Comparison of ENCODE assay signal across 11 mouse cellular contexts in the genomic region with DNA sequence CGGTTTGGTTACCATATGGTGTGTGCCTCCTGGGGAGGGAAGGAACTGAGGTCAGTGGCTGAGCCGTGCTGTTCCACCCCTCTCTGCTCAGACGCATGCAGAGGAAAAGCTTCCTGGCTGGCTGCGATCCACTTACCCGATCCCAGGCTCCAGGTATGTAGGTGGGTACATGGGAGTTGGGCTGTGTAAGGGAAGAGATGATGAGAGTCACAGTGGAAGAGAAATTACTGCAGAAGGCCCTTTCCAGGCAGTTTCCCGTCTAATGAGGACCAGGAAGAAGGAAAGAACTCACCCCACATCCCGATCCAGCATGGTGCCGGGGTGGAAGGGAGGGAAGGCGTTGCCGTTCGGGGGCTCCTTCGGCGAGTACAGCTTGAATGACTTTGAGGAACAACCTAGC. TPM values are rescaled to one million over a fixed set of nuclear protein-coding genes. Genes with fewer than 3 reads are reported as not detected.
DNase-seq lines count a peak whose midpoint lies in the region; ATAC-seq lines count a peak whose summit lies in the region.
"Had no signal": no experiment of that assay in that cellular context is flagged by ENCODE, and none has a peak within 500 bp of the region (broad histone marks: within the 10 kb centered on the region; RNA-seq: fewer than 3 reads in every experiment).

No protein-coding gene starts in this region.

- H3K27ac ChIP-seq in hindbrain, embryonic 12.5 days, result no peak overlapping the region
- no peak overlapping the region for H3K27ac ChIP-seq in hindbrain, embryonic 16.5 days (ENCODE audit: low read depth, low read length)
- no peak overlapping the region for H3K27ac ChIP-seq in forebrain, embryonic 14.5 days (ENCODE audit: low read depth, low read length)
- H3K27ac ChIP-seq in midbrain, embryonic 13.5 days, result no peak overlapping the region

- H3K9me3 ChIP-seq in hindbrain, embryonic 12.5 days (replicated peaks), result no peaks in the 10 kb centered on the region
- H3K9me3 ChIP-seq in hindbrain, embryonic 16.5 days (ENCODE audit: control insufficient read depth, low read length), result no peaks in the 10 kb centered on the region
- no peaks in the 10 kb centered on the region for H3K9me3 ChIP-seq in forebrain, embryonic 14.5 days (replicated peaks; ENCODE audit: control insufficient read depth, low read length)
- H3K9me3 ChIP-seq in midbrain, embryonic 13.5 days, result no peaks in the 10 kb centered on the region

- peaks cover 38% of the 10 kb centered on the region for H3K4me1 ChIP-seq in hindbrain, embryonic 12.5 days
- H3K4me1 ChIP-seq in hindbrain, embryonic 16.5 days (ENCODE audit: control insufficient read depth, insufficient read depth, low read depth, low read length), result peaks cover 35% of the 10 kb centered on the region
- peaks cover 19% of the 10 kb centered on the region for H3K4me1 ChIP-seq in forebrain, embryonic 14.5 days (ENCODE audit: control insufficient read depth, insufficient read depth, low read length)
- peaks cover 50% of the 10 kb centered on the region for H3K4me1 ChIP-seq in midbrain, embryonic 13.5 days (replicated peaks)

- peaks cover 54% of the 10 kb centered on the region for H3K36me3 ChIP-seq in hindbrain, embryonic 12.5 days
- peaks cover 38% of the 10 kb centered on the region for H3K36me3 ChIP-seq in hindbrain, embryonic 16.5 days (ENCODE audit: control insufficient read depth, insufficient read depth, low read length)
- peaks cover 58% of the 10 kb centered on the region for H3K36me3 ChIP-seq in forebrain, embryonic 14.5 days (ENCODE audit: control insufficient read depth, insufficient read depth, low read length)
- peaks cover 57% of the 10 kb centered on the region for H3K36me3 ChIP-seq in midbrain, embryonic 13.5 days

- peak overlapping the region; percentile 84; the same call in 1 of the 2 replicates for H3K4me2 ChIP-seq in hindbrain, embryonic 12.5 days (replicated peaks)
- H3K4me2 ChIP-seq in hindbrain, embryonic 16.5 days (ENCODE audit: low read length), result no peak overlapping the region
- H3K4me2 ChIP-seq in forebrain, embryonic 14.5 days (ENCODE audit: low read length), result peak overlapping the region; percentile 100
- H3K4me2 ChIP-seq in midbrain, embryonic 13.5 days (replicated peaks), result peak overlapping the region; percentile 100

- peak; percentile 46 for DNase-seq in cerebellum, adult 9-10 months
- no peak for DNase-seq in forebrain, embryonic 14.5 days (ENCODE audit: low spot score)
- DNase-seq in adrenal gland, adult 2 months, result no peak
- no peak for DNase-seq in ovary, postnatal 10 days (ENCODE audit: low spot score)
- DNase-seq: adrenal gland, adult 8-10 months; kidney, adult 11 months; layer of hippocampus, adult 9-11 months; spleen, adult 18-20 months had no signal

- 87% methylated on average over 13 of the region's 13 CpGs for WGBS in hindbrain, embryonic 12.5 days
- WGBS in hindbrain, embryonic 16.5 days, result 81% methylated on average over 13 of the region's 13 CpGs
- WGBS in forebrain, embryonic 14.5 days, result 90% methylated on average over 13 of the region's 13 CpGs
- WGBS in midbrain, embryonic 13.5 days, result 93% methylated on average over 13 of the region's 13 CpGs

- H3K27me3 ChIP-seq in hindbrain, embryonic 12.5 days, result no peaks in the 10 kb centered on the region
- H3K27me3 ChIP-seq in hindbrain, embryonic 16.5 days (replicated peaks; ENCODE audit: control insufficient read depth, insufficient read depth, low read length), result no peaks in the 10 kb centered on the region
- no peaks in the 10 kb centered on the region for H3K27me3 ChIP-seq in forebrain, embryonic 14.5 days (replicated peaks; ENCODE audit: control insufficient read depth, insufficient read depth, low read length)
- H3K27me3 ChIP-seq in midbrain, embryonic 13.5 days, result no peaks in the 10 kb centered on the region

- no peak for ATAC-seq in hindbrain, embryonic 12.5 days (ENCODE audit: low FRiP score)
- ATAC-seq in hindbrain, embryonic 16.5 days, result no peak
- ATAC-seq in forebrain, embryonic 14.5 days, result no peak
- no peak for ATAC-seq in midbrain, embryonic 13.5 days

- H3K9ac ChIP-seq in hindbrain, embryonic 12.5 days, result no peak overlapping the region
- no peak overlapping the region for H3K9ac ChIP-seq in hindbrain, embryonic 16.5 days (ENCODE audit: low read depth, low read length)
- 0 out of 2 replicates have a peak overlapping the region, but pooled peaks have one; percentile 29 for H3K9ac ChIP-seq in forebrain, embryonic 14.5 days (ENCODE audit: low read length)
- H3K9ac ChIP-seq in midbrain, embryonic 13.5 days (replicated peaks), result no peak overlapping the region

- no peak overlapping the region for H3K4me3 ChIP-seq in hindbrain, embryonic 12.5 days
- no peak overlapping the region for H3K4me3 ChIP-seq in hindbrain, embryonic 16.5 days (ENCODE audit: low read length)
- H3K4me3 ChIP-seq in forebrain, embryonic 14.5 days (ENCODE audit: low read depth, low read length), result no peak overlapping the region
- H3K4me3 ChIP-seq in midbrain, embryonic 13.5 days (replicated peaks), result peak overlapping the region; percentile 97

RNA-seq across cellular contexts. Expression of a gene that starts 8.7 kb away (rescaled TPM):
- polyA plus RNA-seq in hindbrain, embryonic 12.5 days (2016; fragmentation: Nextera tagmentation; extraction: Ambion mirVana), result 28.5 and 30.8 TPM in 2 replicates
- polyA plus RNA-seq in hindbrain, embryonic 16.5 days (2015; fragmentation: Nextera tagmentation; extraction: Ambion mirVana), result 15.4 and 22.5 TPM in 2 replicates
- 24.1 and 29.8 TPM in 2 replicates for polyA plus RNA-seq in forebrain, embryonic 14.5 days (2014; fragmentation: Nextera tagmentation; extraction: Ambion mirVana)
- 20.5 and 21.8 TPM in 2 replicates for polyA plus RNA-seq in midbrain, embryonic 13.5 days (2015; fragmentation: Nextera tagmentation; extraction: Ambion mirVana)
- 10 to 100 TPM; 22.5 to 36.4 TPM for total RNA-seq in adrenal gland, adult 2 months (2021)
- polyA plus RNA-seq in adrenal gland, adult 2 months (2012; rRNA removed), result 16.0 and 19.1 TPM in 2 replicates

RNA-seq across cellular contexts. Expression of a gene that starts 9.0 kb away (rescaled TPM):
- 129 and 138 TPM in 2 replicates for polyA plus RNA-seq in hindbrain, embryonic 12.5 days (2016; fragmentation: Nextera tagmentation; extraction: Ambion mirVana)
- 50.6 and 88.5 TPM in 2 replicates for polyA plus RNA-seq in hindbrain, embryonic 16.5 days (2015; fragmentation: Nextera tagmentation; extraction: Ambion mirVana)
- polyA plus RNA-seq in forebrain, embryonic 14.5 days (2014; fragmentation: Nextera tagmentation; extraction: Ambion mirVana), result 107 and 116 TPM in 2 replicates
- 121 and 140 TPM in 2 replicates for polyA plus RNA-seq in midbrain, embryonic 13.5 days (2015; fragmentation: Nextera tagmentation; extraction: Ambion mirVana)
- total RNA-seq in adrenal gland, adult 2 months (2021), result 10 to 100 TPM; 58.2 to 67.1 TPM
- polyA plus RNA-seq in adrenal gland, adult 2 months (2012; rRNA removed), result 99.3 and 117 TPM in 2 replicates

RNA-seq across cellular contexts. Expression of a gene that starts 32.7 kb away (rescaled TPM):
- 4.8 and 5.1 TPM in 2 replicates for polyA plus RNA-seq in hindbrain, embryonic 12.5 days (2016; fragmentation: Nextera tagmentation; extraction: Ambion mirVana)
- 6.1 and 7.2 TPM in 2 replicates for polyA plus RNA-seq in hindbrain, embryonic 16.5 days (2015; fragmentation: Nextera tagmentation; extraction: Ambion mirVana)
- 0.98 and 1.4 TPM in 2 replicates for polyA plus RNA-seq in forebrain, embryonic 14.5 days (2014; fragmentation: Nextera tagmentation; extraction: Ambion mirVana)
- 2.0 TPM in 2 replicates for polyA plus RNA-seq in midbrain, embryonic 13.5 days (2015; fragmentation: Nextera tagmentation; extraction: Ambion mirVana)
- 10 to 100 TPM; 11.2 to 15.4 TPM for total RNA-seq in adrenal gland, adult 2 months (2021)
- 16.7 and 19.7 TPM in 2 replicates for polyA plus RNA-seq in adrenal gland, adult 2 months (2012; rRNA removed)

RNA-seq across cellular contexts. Expression of a gene that starts 37.7 kb away (rescaled TPM):
- 21.3 and 24.2 TPM in 2 replicates for polyA plus RNA-seq in hindbrain, embryonic 12.5 days (2016; fragmentation: Nextera tagmentation; extraction: Ambion mirVana)
- 21.4 and 22.6 TPM in 2 replicates for polyA plus RNA-seq in hindbrain, embryonic 16.5 days (2015; fragmentation: Nextera tagmentation; extraction: Ambion mirVana)
- polyA plus RNA-seq in forebrain, embryonic 14.5 days (2014; fragmentation: Nextera tagmentation; extraction: Ambion mirVana), result 17.0 and 19.4 TPM in 2 replicates
- 22.1 and 23.4 TPM in 2 replicates for polyA plus RNA-seq in midbrain, embryonic 13.5 days (2015; fragmentation: Nextera tagmentation; extraction: Ambion mirVana)
- 10 to 100 TPM; 15.5 to 17.3 TPM for total RNA-seq in adrenal gland, adult 2 months (2021)
- polyA plus RNA-seq in adrenal gland, adult 2 months (2012; rRNA removed), result 6.1 and 8.5 TPM in 2 replicates

RNA-seq across cellular contexts. Expression of a gene that starts 39.7 kb away (rescaled TPM):
- polyA plus RNA-seq in hindbrain, embryonic 12.5 days (2016; fragmentation: Nextera tagmentation; extraction: Ambion mirVana), result 84.9 and 88.7 TPM in 2 replicates
- 56.3 and 63.9 TPM in 2 replicates for polyA plus RNA-seq in hindbrain, embryonic 16.5 days (2015; fragmentation: Nextera tagmentation; extraction: Ambion mirVana)
- 67.2 and 73.6 TPM in 2 replicates for polyA plus RNA-seq in forebrain, embryonic 14.5 days (2014; fragmentation: Nextera tagmentation; extraction: Ambion mirVana)
- 82.9 and 85.4 TPM in 2 replicates for polyA plus RNA-seq in midbrain, embryonic 13.5 days (2015; fragmentation: Nextera tagmentation; extraction: Ambion mirVana)
- total RNA-seq in adrenal gland, adult 2 months (2021), result 10 to 100 TPM; 44.6 to 72.2 TPM
- 4.3 and 5.8 TPM in 2 replicates for polyA plus RNA-seq in adrenal gland, adult 2 months (2012; rRNA removed)
